Mouse (Mus musculus): ENCODE measurements around the gene Dbt.
A peak's percentile ranks its signal among the peaks of the same experiment; 100 is the strongest.

DNA sequence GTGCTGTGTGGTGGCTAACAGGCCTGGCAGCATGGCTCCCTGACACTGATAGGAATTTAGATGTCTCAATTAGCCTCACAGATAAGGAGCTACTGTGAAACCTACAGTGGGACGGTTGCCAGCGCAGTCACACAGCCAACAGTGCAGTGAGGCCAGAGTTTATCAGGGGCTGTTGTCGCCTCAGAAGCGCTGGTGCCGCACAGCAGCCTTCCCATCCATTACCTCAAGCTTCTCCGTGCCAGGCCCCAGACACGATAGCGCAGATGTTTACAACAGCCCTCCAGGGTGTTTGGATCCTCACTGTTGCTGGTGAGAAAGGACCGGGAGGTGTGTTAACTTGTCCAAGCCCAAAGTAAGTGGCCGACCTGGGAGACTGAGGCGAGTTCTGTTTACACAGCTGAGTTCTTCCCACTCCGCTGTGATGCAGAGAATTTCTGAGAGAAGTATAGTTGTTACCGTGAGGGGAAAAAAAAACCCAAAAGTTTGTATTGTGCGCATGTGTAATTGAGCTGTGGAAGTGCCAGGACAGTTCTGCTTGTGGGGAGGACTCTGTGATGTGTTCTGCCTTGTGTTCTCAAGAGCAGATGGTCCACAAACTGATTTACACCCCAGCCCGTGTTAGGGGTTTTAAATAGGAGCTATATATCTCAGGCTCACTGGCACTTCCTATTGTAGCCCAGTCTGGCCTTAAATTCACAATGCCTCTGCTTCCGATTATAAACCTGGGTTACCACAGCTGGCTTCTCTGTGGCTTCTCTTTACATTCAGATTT is 23.7 kb downstream of the Dbt start:
- peak; percentile 69 to 71 for TF ChIP-seq EP300 (IDR thresholded peaks at IDR 0.05; ENCODE audit: low read depth in 1 of 2, low read length in 2 of 2)
- TF ChIP-seq POLR2A (IDR thresholded peaks at IDR 0.05; ENCODE audit: control insufficient read depth in 1 of 2, insufficient read depth in 1 of 2, low read depth in 1 of 2, low read length in 2 of 2, poor library complexity in 1 of 2) = no peak
- no peak for TF ChIP-seq ZMIZ1 (IDR thresholded peaks at IDR 0.05; ENCODE audit: low read depth, low read length)
